Comparison of ENCODE assay signal across 8 mouse cellular contexts in genomic region chr6:39347880-39348814, GRCm38 (mm10). TPM values are rescaled to one million over a fixed set of nuclear protein-coding genes. Genes with fewer than 3 reads are reported as not detected.
DNase-seq lines count a peak whose midpoint lies in the region; ATAC-seq and TF ChIP-seq lines count a peak whose summit lies in the region.

No protein-coding gene starts in this region.

- DNase-seq in kidney, postnatal 0 days (ENCODE audit: low spot score) = peak; percentile 43
- DNase-seq in kidney, adult 11 months = no peak
- peak; percentile 59 for DNase-seq in brain, embryonic 14.5 days (ENCODE audit: low read depth)
- DNase-seq in retina, embryonic 14.5 days (ENCODE audit: low spot score) = peak; percentile 41
- no peak for DNase-seq in Muller cell, postnatal 12 days (ENCODE audit: inconsistent ontology term)
- DNase-seq in gastrocnemius, postnatal 14 days = no peak
- DNase-seq in adrenal gland, postnatal 25 days = no peak

- H3K4me3 ChIP-seq in kidney, postnatal 0 days (replicated peaks; ENCODE audit: low read depth, low read length) = no peak overlapping the region
- H3K4me3 ChIP-seq in hindbrain, embryonic 13.5 days = no peak overlapping the region

- no peaks in the 10 kb centered on the region for H3K9me3 ChIP-seq in kidney, postnatal 0 days (replicated peaks; ENCODE audit: low read length)
- H3K9me3 ChIP-seq in hindbrain, embryonic 13.5 days = no peaks in the 10 kb centered on the region

- intact Hi-C loops in gastrocnemius, postnatal 14 days (cut with DNase I; ENCODE audit: low total_unique reads) = no loop called here

- no peak for ATAC-seq in kidney, postnatal 0 days (replicated peaks; ENCODE audit: low FRiP score, low read depth)
- no peak for ATAC-seq in hindbrain, embryonic 13.5 days (ENCODE audit: low FRiP score)

- peak; percentile 53 for TF ChIP-seq CTCF in kidney, postnatal 0 days (IDR thresholded peaks at IDR 0.05; ENCODE audit: low read depth)
- TF ChIP-seq CTCF in brain, embryonic 14.5 days (IDR thresholded peaks at IDR 0.05; ENCODE audit: borderline replicate concordance, extremely low read depth, insufficient read depth, insufficient read length) = peak; percentile 8; the same call in 1 of the 2 replicates

- H3K27me3 ChIP-seq in kidney, postnatal 0 days (ENCODE audit: insufficient read depth, low read length) = no peaks in the 10 kb centered on the region
- no peaks in the 10 kb centered on the region for H3K27me3 ChIP-seq in hindbrain, embryonic 13.5 days

- peaks cover 53% of the 10 kb centered on the region for H3K36me3 ChIP-seq in kidney, postnatal 0 days (ENCODE audit: insufficient read depth, low read length)
- H3K36me3 ChIP-seq in hindbrain, embryonic 13.5 days = peaks cover 66% of the 10 kb centered on the region

- H3K27ac ChIP-seq in kidney, postnatal 0 days = peak overlapping the region; percentile 25; the same call in 1 of the 2 replicates
- peak overlapping the region; percentile 62 for H3K27ac ChIP-seq in hindbrain, embryonic 13.5 days

- TF ChIP-seq POLR2A in brain, embryonic 14.5 days (IDR thresholded peaks at IDR 0.05; ENCODE audit: borderline replicate concordance, extremely low read depth, insufficient read depth, insufficient read length, poor library complexity, severe bottlenecking) = no peak

- no peaks in the 10 kb centered on the region for H3K4me1 ChIP-seq in kidney, postnatal 0 days (replicated peaks; ENCODE audit: insufficient read depth, low read length)
- peaks cover 42% of the 10 kb centered on the region for H3K4me1 ChIP-seq in hindbrain, embryonic 13.5 days (replicated peaks)

- WGBS in kidney, postnatal 0 days = 45% methylated on average over 4 of the region's 4 CpGs
- WGBS in hindbrain, embryonic 13.5 days = 15% methylated on average over 4 of the region's 4 CpGs

- H3K9ac ChIP-seq in kidney, postnatal 0 days (ENCODE audit: low read depth, low read length) = no peak overlapping the region
- peak overlapping the region; percentile 29; the same call in 1 of the 2 replicates for H3K9ac ChIP-seq in hindbrain, embryonic 13.5 days

- H3K4me2 ChIP-seq in kidney, postnatal 0 days (ENCODE audit: low read length) = no peak overlapping the region
- H3K4me2 ChIP-seq in hindbrain, embryonic 13.5 days = no peak overlapping the region

RNA-seq across cellular contexts. Expression of gene Slc37a3, which starts 29.3 kb away (rescaled TPM):
- polyA plus RNA-seq in kidney, postnatal 0 days (2015; fragmentation: Nextera tagmentation; extraction: Ambion mirVana) = 46.8 and 57.3 TPM in 2 replicates
- polyA plus RNA-seq in brain, embryonic 14.5 days (2012; rRNA removed) = 37.5 and 42.7 TPM in 2 replicates
- 63.1 and 63.2 TPM in 2 replicates for polyA plus RNA-seq in hindbrain, embryonic 13.5 days (2015; fragmentation: Nextera tagmentation; extraction: Ambion mirVana)
- 10 to 100 TPM; 12.9 to 19.1 TPM for total RNA-seq in gastrocnemius, postnatal 14 days (2021)
- 29.0 and 40.6 TPM in 2 replicates for total RNA-seq in adrenal gland, postnatal 25 days (2021)

RNA-seq across cellular contexts. Expression of gene Rab19, which starts 32.8 kb away (rescaled TPM):
- polyA plus RNA-seq in kidney, postnatal 0 days (2015; fragmentation: Nextera tagmentation; extraction: Ambion mirVana) = 4.2 and 4.3 TPM in 2 replicates
- polyA plus RNA-seq in brain, embryonic 14.5 days (2012; rRNA removed) = 0.13 and 0.14 TPM in 2 replicates
- 0.25 and 0.34 TPM in 2 replicates for polyA plus RNA-seq in hindbrain, embryonic 13.5 days (2015; fragmentation: Nextera tagmentation; extraction: Ambion mirVana)
- not detected for total RNA-seq in gastrocnemius, postnatal 14 days (2021)
- 0.52 and 1.2 TPM in 2 replicates for total RNA-seq in adrenal gland, postnatal 25 days (2021)

Comparison
In these comparisons a context has a peak if more than half of its experiments do, and no peak if none do; other contexts are left out.
1. DNase-seq: peak in kidney, postnatal 0 days (single experiment), brain, embryonic 14.5 days (single experiment) and retina, embryonic 14.5 days (single experiment); none in kidney, adult 11 months (single experiment), Muller cell, postnatal 12 days (single experiment), gastrocnemius, postnatal 14 days (single experiment) and adrenal gland, postnatal 25 days (single experiment).